Mouse (Mus musculus): ENCODE data around the gene Irf9. TPM values are rescaled to one million over a fixed set of nuclear protein-coding genes. Genes with fewer than 3 reads are reported as not detected.

Gene Irf9
- polyA plus RNA-seq, 1 experiment from 2014 or later: 8.0 TPM

DNA sequence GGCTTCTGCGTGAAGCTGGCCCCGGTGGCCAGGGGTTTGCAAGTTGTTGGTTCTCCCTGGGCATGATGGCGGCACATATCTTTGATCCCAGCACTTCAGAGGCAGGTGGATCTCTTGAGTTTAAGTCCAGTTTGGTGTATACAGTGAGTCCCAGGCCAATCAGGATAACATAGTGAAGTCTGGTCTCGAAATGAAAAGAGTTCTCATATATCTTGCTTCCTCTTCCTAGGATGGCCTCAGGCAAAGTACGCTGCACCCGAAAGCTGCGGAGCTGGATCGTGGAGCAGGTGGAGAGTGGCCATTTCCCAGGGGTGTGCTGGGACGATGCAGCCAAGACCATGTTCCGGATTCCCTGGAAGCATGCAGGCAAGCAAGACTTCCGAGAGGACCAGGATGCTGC lies 1.5 kb downstream of the Irf9 start:
- no peak for ATAC-seq (ENCODE audit: low FRiP score)
- 91% methylated on average over 11 of the region's 11 CpGs for WGBS
- peaks cover 82% of the 10 kb centered on the region for H3K36me3 ChIP-seq (replicated peaks; ENCODE audit: control insufficient read depth, insufficient read depth)
- H3K4me2 ChIP-seq (replicated peaks): peak overlapping the region; percentile 33; the same call in 1 of the 2 replicates
- no peak overlapping the region for H3K4me3 ChIP-seq (replicated peaks; ENCODE audit: low read length)
- H3K27me3 ChIP-seq (ENCODE audit: control insufficient read depth, insufficient read depth, low read length): no peaks in the 10 kb centered on the region
- H3K9me3 ChIP-seq (ENCODE audit: control insufficient read depth, low read length): no peaks in the 10 kb centered on the region
- H3K27ac ChIP-seq: no peak overlapping the region
- no peaks in the 10 kb centered on the region for H3K4me1 ChIP-seq (replicated peaks; ENCODE audit: control insufficient read depth, insufficient read depth, low read length)
- DNase-seq (ENCODE audit: low spot score): no peak
- no peak overlapping the region for H3K9ac ChIP-seq

DNA sequence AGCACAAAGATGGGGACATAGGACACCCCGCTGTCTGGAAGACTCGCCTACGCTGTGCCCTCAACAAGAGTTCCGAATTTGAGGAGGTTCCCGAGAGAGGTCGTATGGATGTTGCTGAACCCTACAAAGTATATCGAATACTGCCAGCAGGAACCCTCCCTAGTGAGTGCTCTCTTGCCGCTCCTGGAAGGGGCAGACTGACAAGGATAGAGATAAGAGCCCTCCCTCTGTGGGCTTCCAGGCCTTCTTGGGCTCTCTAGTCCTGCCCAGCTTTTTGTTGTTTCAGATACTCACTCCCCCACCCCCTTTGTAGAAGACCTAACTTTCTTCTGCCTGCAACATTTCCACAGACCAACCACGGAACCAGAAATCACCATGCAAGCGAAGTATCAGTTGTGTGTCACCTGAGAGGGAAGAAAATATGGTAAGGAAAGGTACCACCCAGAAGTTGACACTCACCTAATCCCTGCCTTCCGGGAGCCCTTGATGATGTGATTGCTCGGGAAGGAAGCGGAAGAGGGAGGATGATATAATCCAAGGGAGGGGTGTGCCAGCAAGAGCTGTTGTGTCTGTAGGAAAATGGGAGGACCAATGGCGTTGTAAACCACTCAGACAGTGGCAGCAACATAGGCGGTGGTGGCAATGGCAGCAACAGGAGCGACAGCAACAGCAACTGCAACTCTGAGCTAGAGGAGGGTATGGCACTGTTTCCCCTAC lies 2.5 kb downstream of the Irf9 start:
- Histone ChIP-seq H3K9me3 (ENCODE audit: control insufficient read depth, low read length) (no peaks in the 10 kb centered on the region), H3K27me3 (ENCODE audit: control insufficient read depth, insufficient read depth, low read length) (no peaks in the 10 kb centered on the region), H3K4me3 (replicated peaks; ENCODE audit: low read length) (no peak overlapping the region), H3K4me2 (replicated peaks) (no peak overlapping the region), H3K4me1 (replicated peaks; ENCODE audit: control insufficient read depth, insufficient read depth, low read length) (no peaks in the 10 kb centered on the region), H3K27ac (no peak overlapping the region), H3K9ac (no peak overlapping the region), H3K36me3 (replicated peaks; ENCODE audit: control insufficient read depth, insufficient read depth) (peaks cover 79% of the 10 kb centered on the region)
- 94% methylated on average over 16 of the region's 16 CpGs for WGBS
- ATAC-seq (ENCODE audit: low FRiP score): no peak
- DNase-seq (ENCODE audit: low spot score): no peak

DNA sequence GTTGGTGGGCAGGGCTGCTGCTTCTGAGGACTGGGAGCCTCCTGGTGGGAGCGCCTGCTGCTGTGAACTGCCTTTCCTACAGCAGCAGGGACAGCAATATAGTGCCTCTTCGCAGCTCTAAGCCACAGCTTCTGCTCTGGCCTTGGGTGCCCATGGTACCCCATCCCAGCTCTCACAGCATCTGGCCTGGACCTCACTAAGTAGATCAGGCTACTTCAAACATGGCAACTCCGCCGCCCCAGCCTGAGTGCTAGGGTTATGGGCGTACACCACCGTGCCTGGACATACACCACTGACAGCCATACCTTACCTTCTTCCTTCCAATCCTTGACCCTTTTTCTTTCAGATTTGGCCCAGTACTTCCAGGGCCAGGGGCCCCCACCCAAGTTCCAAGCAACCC lies 5.0 kb downstream of the Irf9 start:
- no peak overlapping the region for H3K9ac ChIP-seq
- no peaks in the 10 kb centered on the region for H3K27me3 ChIP-seq (ENCODE audit: control insufficient read depth, insufficient read depth, low read length)
- peaks cover 56% of the 10 kb centered on the region for H3K36me3 ChIP-seq (replicated peaks; ENCODE audit: control insufficient read depth, insufficient read depth)
- no peak overlapping the region for H3K4me3 ChIP-seq (replicated peaks; ENCODE audit: low read length)
- 100% methylated on average over 6 of the region's 6 CpGs for WGBS
- H3K4me2 ChIP-seq (replicated peaks): no peak overlapping the region
- no peaks in the 10 kb centered on the region for H3K4me1 ChIP-seq (replicated peaks; ENCODE audit: control insufficient read depth, insufficient read depth, low read length)
- no peak for DNase-seq (ENCODE audit: low spot score)
- no peak for ATAC-seq (ENCODE audit: low FRiP score)
- no peaks in the 10 kb centered on the region for H3K9me3 ChIP-seq (ENCODE audit: control insufficient read depth, low read length)
- no peak overlapping the region for H3K27ac ChIP-seq

DNA sequence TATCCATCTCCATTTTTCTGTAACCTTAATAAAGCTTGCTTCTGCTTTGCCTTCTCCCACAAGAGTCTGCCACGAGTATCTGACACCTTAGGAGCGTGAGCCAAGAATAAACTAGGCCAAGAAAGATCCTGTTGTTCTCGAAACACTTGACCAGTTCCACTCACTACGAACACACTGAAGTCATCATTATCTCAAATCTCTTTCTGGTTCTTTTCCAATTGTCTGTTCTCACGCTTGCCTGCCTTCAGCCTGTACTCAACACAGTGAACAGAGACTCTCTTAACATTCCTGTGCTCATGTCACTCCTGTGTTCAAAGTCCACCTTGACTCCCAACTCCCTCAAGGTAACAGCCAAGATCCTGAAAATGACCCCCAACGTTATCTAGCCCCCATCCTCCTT lies 10.0 kb downstream of the Irf9 start:
- Histone ChIP-seq H3K36me3 (replicated peaks; ENCODE audit: control insufficient read depth, insufficient read depth) (peaks cover 24% of the 10 kb centered on the region), H3K9ac (no peak overlapping the region), H3K9me3 (ENCODE audit: control insufficient read depth, low read length) (no peaks in the 10 kb centered on the region), H3K4me3 (replicated peaks; ENCODE audit: low read length) (no peak overlapping the region), H3K4me2 (replicated peaks) (no peak overlapping the region), H3K4me1 (replicated peaks; ENCODE audit: control insufficient read depth, insufficient read depth, low read length) (no peaks in the 10 kb centered on the region), H3K27me3 (ENCODE audit: control insufficient read depth, insufficient read depth, low read length) (no peaks in the 10 kb centered on the region), H3K27ac (no peak overlapping the region)
- DNase-seq (ENCODE audit: low spot score): no peak
- ATAC-seq (ENCODE audit: low FRiP score): no peak
- WGBS: 75% methylated on average over 6 of the region's 6 CpGs

DNA sequence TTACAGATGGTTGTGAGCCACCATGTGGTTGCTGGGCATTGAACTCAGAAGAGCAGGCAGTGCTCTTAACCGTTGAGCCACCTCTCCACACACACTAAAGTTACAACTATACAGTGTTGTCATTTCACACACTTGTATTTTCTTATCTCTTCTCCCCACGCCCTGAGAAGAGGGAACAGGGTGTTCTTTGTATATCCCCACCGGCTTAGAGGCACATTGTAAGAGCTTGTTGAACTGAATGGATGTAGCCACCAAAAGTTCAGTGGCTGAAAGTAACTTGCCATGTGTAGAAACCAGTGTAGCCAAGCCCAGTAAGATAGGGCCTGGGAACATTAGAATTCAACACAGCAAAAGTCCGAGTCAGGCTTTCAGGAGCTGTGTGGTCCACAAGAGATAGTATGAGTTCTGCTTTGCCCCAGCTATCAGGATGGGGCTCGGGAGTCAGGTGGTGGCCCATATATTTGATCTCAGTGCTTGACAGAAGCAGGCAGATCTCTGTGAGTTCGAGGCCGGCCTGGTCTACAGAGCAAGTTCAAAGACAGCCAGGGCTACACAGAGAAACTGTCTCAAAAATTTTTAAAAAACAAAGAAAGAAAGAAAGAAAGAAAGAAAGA lies 11.3 kb downstream of the Irf9 start:
- Histone ChIP-seq H3K27me3 (ENCODE audit: control insufficient read depth, insufficient read depth, low read length) (no peaks in the 10 kb centered on the region), H3K9ac (no peak overlapping the region), H3K27ac (no peak overlapping the region), H3K36me3 (replicated peaks; ENCODE audit: control insufficient read depth, insufficient read depth) (peaks cover 11% of the 10 kb centered on the region), H3K4me3 (replicated peaks; ENCODE audit: low read length) (no peak overlapping the region), H3K4me2 (replicated peaks) (no peak overlapping the region), H3K4me1 (replicated peaks; ENCODE audit: control insufficient read depth, insufficient read depth, low read length) (no peaks in the 10 kb centered on the region), H3K9me3 (ENCODE audit: control insufficient read depth, low read length) (no peaks in the 10 kb centered on the region)
- no peak for DNase-seq (ENCODE audit: low spot score)
- WGBS: 85% methylated on average over 7 of the region's 7 CpGs
- no peak for ATAC-seq (ENCODE audit: low FRiP score)

DNA sequence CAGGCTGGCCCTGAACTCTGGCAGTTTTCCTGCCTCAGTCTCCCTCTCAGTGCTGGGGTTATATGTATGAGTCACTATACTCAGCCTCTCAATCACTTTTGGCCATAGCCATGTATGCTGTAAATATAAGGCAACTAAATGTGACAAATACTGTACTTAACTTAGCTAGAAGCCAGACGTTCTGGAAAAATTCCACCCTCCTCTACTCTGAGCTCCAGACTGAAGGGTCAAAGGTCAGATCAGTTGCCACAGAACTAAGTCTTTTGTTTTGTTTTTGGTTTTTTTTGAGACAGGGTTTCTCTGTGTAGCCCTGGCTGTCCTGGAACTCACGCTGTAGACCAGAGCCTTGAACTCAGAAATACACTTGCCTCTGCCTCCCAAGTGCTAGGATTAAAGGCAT lies 12.5 kb downstream of the Irf9 start:
- DNase-seq (ENCODE audit: low spot score): no peak
- H3K4me3 ChIP-seq (replicated peaks; ENCODE audit: low read length): no peak overlapping the region
- 46% methylated on average over 2 of the region's 2 CpGs for WGBS
- H3K36me3 ChIP-seq (replicated peaks; ENCODE audit: control insufficient read depth, insufficient read depth): peaks cover 2% of the 10 kb centered on the region; the same call in 1 of the 2 replicates
- H3K9me3 ChIP-seq (ENCODE audit: control insufficient read depth, low read length): no peaks in the 10 kb centered on the region
- ATAC-seq (ENCODE audit: low FRiP score): no peak
- H3K4me2 ChIP-seq (replicated peaks): no peak overlapping the region
- H3K27me3 ChIP-seq (ENCODE audit: control insufficient read depth, insufficient read depth, low read length): no peaks in the 10 kb centered on the region
- H3K9ac ChIP-seq: no peak overlapping the region
- H3K27ac ChIP-seq: no peak overlapping the region
- no peaks in the 10 kb centered on the region for H3K4me1 ChIP-seq (replicated peaks; ENCODE audit: control insufficient read depth, insufficient read depth, low read length)

DNA sequence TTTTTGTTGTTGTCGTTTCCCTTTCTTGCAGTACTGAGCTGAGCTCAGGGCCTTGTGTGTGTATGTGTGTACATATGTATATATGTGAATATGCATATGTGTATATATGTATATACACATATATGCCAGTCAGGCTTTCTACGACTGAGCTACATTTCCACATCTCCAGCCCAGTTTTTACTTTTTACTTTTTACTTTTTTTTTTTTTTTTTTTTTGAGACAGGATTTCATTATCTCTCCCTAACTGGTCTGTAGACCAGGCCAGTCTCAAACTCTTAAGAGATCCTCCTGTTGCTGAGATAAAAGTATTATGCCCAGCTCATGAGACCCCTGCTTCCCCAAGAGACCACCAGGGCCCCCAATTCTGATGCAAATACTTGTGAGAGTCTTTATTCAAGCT lies 13.5 kb downstream of the Irf9 start:
- Histone ChIP-seq H3K4me3 (replicated peaks; ENCODE audit: low read length) (no peak overlapping the region), H3K27me3 (ENCODE audit: control insufficient read depth, insufficient read depth, low read length) (no peaks in the 10 kb centered on the region), H3K4me2 (replicated peaks) (no peak overlapping the region), H3K9ac (no peak overlapping the region), H3K27ac (no peak overlapping the region), H3K36me3 (replicated peaks; ENCODE audit: control insufficient read depth, insufficient read depth) (no peaks in the 10 kb centered on the region), H3K4me1 (replicated peaks; ENCODE audit: control insufficient read depth, insufficient read depth, low read length) (no peaks in the 10 kb centered on the region), H3K9me3 (ENCODE audit: control insufficient read depth, low read length) (no peaks in the 10 kb centered on the region)
- ATAC-seq (ENCODE audit: low FRiP score) (no peak), DNase-seq (ENCODE audit: low spot score) (no peak)
- 84% methylated on average over 2 of the region's 2 CpGs for WGBS

DNA sequence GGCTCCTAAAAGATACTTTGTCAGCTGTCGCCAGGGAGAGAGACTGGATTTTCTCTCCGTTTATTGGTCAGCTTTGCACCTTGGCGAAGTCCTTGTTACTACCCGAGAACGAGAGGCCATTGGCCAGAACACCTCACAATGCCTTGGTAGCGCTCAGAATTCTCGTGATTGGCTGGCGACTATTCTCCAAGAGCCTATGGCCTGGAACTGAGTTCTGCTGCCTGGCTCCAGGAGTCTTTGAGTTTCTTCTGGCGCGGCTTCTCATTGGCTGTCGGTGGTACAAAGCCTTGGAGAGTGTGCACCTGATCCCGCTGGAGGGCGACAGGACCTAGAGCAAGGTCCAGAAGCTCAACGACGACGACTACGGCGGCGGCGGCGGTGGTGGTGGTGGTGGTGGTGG lies 14.5 kb downstream of the Irf9 start, which contains the start of gene Rec8:
Rec8 (plus strand) TSS at position 216 of the 400 bp plus-strand sequence.
- no peaks in the 10 kb centered on the region for H3K27me3 ChIP-seq (ENCODE audit: control insufficient read depth, insufficient read depth, low read length)
- H3K36me3 ChIP-seq (replicated peaks; ENCODE audit: control insufficient read depth, insufficient read depth): no peaks in the 10 kb centered on the region
- H3K9ac ChIP-seq: peak within 1 kb of the TSS; percentile 40
- ATAC-seq (ENCODE audit: low FRiP score) (peak; percentile 78), DNase-seq (ENCODE audit: low spot score) (peak; percentile 44)
- H3K4me3 ChIP-seq (replicated peaks; ENCODE audit: low read length): peak within 1 kb of the TSS; percentile 28
- 21% methylated on average over 21 of the region's 21 CpGs for WGBS
- H3K4me2 ChIP-seq (replicated peaks): peak within 1 kb of the TSS; percentile 39
- H3K27ac ChIP-seq: no peak within 1 kb of the TSS
- no peaks in the 10 kb centered on the region for H3K4me1 ChIP-seq (replicated peaks; ENCODE audit: control insufficient read depth, insufficient read depth, low read length)
- no peaks in the 10 kb centered on the region for H3K9me3 ChIP-seq (ENCODE audit: control insufficient read depth, low read length)

DNA sequence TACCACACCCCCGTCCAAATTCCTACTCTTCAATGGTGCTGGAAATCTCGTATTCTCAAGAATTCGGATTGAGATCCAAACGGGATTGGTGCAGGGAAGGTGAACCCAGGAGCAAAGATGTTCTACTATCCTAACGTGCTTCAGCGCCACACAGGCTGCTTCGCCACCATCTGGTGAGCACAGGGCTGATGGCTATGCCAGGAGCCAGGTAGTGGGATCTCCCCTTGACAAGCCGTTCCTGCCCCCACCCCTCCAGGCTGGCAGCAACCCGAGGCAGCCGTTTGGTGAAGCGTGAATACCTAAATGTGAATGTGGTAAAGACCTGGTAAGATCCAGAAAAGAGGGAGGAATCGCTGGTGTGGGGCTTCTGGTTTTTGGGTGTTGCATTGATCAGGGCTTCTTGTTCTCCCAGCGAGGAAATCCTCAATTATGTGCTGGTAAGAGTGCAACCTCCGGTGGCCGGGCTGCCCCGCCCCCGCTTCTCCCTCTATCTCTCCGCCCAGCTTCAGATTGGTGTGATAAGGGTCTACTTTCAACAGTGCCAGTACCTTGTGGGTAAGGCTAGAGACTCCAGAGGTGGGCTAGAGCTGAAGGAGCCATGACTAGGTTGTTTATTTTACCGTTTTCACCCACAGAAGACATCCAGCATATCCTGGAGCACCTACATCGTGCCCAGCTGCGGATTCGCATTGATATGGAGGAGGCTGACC lies 15.3 kb downstream of the Irf9 start:
- Histone ChIP-seq H3K4me2 (replicated peaks) (peak overlapping the region; percentile 39), H3K9ac (peak overlapping the region; percentile 40), H3K9me3 (ENCODE audit: control insufficient read depth, low read length) (no peaks in the 10 kb centered on the region), H3K4me1 (replicated peaks; ENCODE audit: control insufficient read depth, insufficient read depth, low read length) (no peaks in the 10 kb centered on the region), H3K4me3 (replicated peaks; ENCODE audit: low read length) (peak overlapping the region; percentile 28), H3K27ac (no peak overlapping the region), H3K36me3 (replicated peaks; ENCODE audit: control insufficient read depth, insufficient read depth) (no peaks in the 10 kb centered on the region), H3K27me3 (ENCODE audit: control insufficient read depth, insufficient read depth, low read length) (no peaks in the 10 kb centered on the region)
- no peak for DNase-seq (ENCODE audit: low spot score)
- WGBS: 56% methylated on average over 22 of the region's 22 CpGs
- no peak for ATAC-seq (ENCODE audit: low FRiP score)
